Mouse (Mus musculus): Measurements from ENCODE around the gene Ddx4. TPM values are rescaled to one million over a fixed set of nuclear protein-coding genes. Genes with fewer than 3 reads are reported as not detected.

Ddx4 gene
- total RNA-seq (2022): 1 to 10 TPM; 1.3 to 1.9 (median 1.8) TPM

DNA sequence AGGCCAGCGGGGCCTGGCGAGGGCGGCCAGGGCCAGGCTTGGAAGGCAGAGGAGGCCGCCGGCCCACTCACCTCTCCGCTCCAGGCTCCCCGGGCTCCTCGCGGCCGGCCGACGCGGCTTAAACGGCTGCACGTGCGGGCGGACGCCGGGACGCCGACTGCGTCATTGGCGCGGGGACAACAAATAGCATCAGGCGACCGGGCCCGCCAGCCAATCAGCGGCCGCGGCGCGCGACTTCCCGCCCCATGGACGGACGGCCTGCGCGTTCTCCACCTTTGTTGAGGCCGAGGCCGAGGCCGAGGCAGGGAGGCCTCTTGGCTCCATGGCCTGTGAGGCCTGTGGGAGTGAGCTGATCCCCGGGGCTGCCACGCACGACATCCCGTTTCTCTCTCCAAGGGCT is at the start of gene Ddx4:
Gene Ddx4, minus strand, starts transcription at position 271 of the 400 bp plus-strand sequence.
- no peak for DNase-seq (ENCODE audit: low spot score in 2 of 2)

DNA sequence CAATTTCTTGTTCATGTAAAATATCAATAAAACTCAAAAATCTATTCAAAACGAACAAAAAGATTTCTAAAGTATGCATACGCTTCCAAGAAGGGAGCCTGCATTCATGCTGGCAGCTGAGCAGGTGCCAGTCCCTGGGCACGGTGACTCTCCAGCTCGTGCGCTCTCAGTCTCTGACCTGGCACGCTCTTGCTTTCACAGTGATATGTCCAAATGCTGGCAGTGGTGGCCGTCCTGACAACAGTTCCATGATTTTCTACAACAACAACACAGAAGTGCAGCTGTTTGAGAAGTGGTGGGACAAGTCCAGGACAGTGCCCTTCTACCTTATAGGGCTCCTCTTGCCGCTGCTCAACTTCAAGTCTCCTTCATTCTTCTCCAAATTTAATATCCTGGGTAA is 49.0 kb upstream of the Ddx4 start:
- no peak for DNase-seq (ENCODE audit: low spot score in 2 of 2)

DNA sequence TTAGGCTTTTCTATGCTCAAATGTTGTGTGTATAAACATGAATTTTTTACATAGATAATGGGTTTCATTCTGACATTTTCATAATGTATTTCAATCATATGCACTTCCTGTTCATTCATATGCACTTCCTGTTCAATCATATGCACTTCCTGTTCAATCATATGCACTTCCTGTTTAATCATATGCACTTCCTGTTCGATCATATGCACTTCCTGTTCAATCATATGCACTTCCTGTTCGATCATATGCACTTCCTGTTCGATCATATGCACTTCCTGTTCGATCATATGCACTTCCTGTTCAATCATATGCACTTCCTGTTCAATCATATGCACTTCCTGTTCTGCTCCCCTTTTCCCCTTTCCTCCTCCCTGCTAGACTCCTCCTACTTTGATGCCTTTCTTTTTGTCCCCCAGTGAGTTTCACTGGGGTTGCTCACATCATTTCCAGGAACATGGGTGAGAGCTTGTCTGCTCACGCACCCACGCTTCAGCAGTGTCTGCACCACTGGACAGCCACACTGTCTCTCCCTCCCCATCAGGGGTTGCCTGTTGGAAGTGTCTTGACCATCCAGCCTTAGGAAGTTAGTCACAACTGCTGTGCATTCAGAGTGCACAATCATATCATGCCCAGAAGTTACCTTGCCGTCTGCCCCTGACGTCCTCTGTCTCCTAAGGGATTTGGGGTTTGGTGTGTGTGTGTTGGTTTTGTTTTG is 43.4 kb upstream of the Ddx4 start:
- DNase-seq (ENCODE audit: low spot score in 2 of 2): no peak

GRCm38 (mm10) chr13:112692870-112693553 is 40.7 kb upstream of the Ddx4 start:
- DNase-seq (ENCODE audit: low spot score in 2 of 2): no peak

- no peak for DNase-seq (ENCODE audit: low spot score in 2 of 2)
These were observed 33.9 kb upstream of the Ddx4 start for GRCm38 (mm10) chr13:112686155-112686554.

DNA sequence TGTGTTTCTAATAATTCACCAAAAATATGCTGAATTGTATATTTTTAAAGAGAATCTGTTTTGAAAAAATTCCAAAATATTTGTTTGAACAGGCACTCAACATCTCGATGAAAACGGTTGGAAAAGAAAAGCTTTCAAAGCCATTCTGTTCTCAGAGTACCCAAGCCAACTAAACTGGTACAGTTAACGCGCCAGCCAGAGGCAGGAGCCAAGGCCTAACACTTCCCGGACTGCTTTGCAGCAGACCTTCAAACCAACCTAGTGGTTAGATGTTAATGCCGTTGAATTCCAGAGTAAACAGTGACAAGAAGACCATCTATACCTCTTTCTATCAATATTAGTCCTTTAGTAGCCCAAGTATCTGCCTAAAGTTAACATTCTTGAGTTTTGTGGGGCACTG is 31.7 kb upstream of the Ddx4 start:
- no peak for DNase-seq (ENCODE audit: low spot score in 2 of 2)

DNA sequence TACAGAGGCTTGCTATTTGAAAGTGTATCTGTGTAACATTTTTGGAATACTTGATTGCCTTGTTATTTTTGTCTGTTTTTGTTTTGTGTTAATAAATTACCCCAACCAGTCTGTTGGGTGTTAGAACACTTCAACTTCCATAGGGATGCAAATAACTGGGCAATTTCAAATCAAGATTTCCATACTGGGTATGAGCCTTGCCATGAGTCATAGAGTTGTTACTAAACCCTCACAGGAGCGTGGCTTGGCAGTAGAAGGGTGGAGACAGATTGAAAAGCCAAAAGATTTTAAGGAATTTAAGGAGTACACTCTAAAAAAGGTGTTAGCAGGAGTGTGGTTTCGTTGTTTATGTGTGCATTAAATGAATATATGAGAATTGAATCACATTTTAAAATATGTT is 31.0 kb upstream of the Ddx4 start:
- DNase-seq (ENCODE audit: low spot score in 2 of 2): no peak

DNA sequence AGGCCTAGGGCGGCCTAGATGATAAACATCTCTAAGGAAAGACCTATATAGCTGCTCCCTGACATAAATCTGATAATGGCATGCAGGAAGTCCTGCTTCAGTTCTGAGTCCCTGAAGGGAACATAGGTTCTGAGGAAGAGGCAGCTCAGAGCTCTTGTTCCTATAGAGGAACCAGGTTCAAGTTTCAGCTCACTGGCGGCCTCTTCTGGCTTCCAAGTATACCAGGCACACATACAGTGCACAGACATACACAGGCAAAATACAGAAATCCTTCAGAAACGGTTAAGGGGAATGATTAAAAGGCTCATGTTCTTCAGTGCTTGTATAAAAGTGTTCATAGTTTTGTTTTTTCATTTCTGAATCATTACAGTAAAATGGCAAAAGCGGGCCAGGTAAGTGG is 25.9 kb upstream of the Ddx4 start:
- DNase-seq (ENCODE audit: low spot score in 2 of 2): no peak

DNA sequence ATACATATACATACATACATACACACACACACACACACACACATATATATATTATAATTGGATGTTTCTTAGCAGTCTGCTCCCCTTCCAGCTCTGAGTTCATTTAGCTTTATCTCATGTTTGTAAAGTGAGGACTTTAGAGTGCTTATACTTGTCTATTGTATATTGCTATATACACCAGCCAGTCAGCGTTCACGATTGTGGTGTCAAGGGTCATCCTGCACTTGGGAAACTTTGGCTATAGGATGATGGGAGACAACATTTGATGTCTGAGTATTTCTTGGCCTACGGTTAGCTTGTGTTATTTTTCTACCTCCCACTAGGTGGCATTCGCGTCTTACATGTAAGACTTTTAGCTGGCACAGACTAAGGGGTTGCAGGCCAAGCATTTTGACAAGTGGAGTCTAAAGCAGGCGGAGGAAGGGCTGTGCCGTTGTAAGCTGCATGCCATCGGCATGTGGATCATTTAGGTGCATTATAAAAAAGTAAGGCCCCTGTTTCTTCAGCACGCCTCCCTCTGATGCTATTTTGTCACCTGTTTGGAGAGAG is 21.7 kb upstream of the Ddx4 start:
- peak in 1 of 2 experiments; percentile 26 for DNase-seq (ENCODE audit: low spot score in 2 of 2)

GRCm38 (mm10) chr13:112672797-112673196 is 20.5 kb upstream of the Ddx4 start:
- DNase-seq (ENCODE audit: low spot score in 2 of 2): no peak

- DNase-seq (ENCODE audit: low spot score in 2 of 2): no peak
These were observed 19.4 kb upstream of the Ddx4 start for GRCm38 (mm10) chr13:112671708-112672107.

DNA sequence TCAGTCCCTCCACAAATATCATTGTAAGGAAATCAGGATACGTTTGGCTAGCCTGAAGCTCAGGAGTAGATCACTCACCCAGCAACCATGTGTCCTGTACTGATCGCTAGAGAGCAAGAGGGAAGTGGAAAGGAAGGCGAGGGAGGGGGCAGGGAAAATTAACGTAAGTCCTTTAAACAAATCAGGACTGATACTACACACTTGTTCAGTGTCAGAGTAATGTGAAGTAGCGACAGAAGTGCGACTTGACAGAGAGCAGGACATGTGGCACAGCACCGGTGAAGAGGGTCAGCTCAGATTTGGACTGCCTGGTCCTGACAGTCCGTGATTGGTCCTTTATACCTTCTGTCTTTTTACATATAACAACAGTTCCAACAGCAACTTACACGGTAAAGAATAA is 14.9 kb upstream of the Ddx4 start:
- DNase-seq (ENCODE audit: low spot score in 2 of 2): no peak

DNA sequence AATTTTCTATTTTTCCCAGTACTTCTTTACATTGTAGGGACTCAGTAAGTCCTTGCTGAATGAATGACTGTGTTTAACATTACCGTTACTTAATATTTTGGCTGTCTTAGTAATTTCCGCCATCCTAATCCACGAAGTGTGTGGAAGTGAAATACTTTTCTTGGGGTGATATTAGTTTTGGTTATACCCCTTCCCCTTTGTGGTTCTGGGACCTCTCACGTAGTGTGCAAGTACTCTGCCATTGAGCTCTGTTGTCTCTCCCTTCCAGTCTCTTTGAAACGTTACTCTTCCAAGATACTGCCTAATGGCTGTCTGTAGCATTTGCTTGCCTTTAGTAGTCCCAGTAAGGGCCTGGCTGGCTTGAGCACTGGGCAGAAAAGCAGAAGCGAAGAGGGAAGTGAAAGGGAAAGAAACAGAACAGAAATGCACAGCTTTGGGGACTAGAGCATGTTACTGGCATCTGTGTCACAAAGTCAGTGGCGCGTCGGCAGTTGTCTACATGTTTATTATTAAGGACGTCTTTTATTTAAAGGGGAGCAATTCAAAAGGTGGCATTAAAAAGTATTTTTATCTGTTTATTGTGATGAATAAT is 14.3 kb upstream of the Ddx4 start:
- no peak for DNase-seq (ENCODE audit: low spot score in 2 of 2)

- DNase-seq (ENCODE audit: low spot score in 2 of 2): no peak
These were observed 9.4 kb upstream of the Ddx4 start for GRCm38 (mm10) chr13:112661687-112662086.

GRCm38 (mm10) chr13:112660574-112661381 is 8.5 kb upstream of the Ddx4 start, which contains the start of gene Slc38a9:
Slc38a9 (plus strand) TSS chr13:112660751.
- DNase-seq (ENCODE audit: low spot score in 2 of 2): peak; percentile 77 to 95

DNA sequence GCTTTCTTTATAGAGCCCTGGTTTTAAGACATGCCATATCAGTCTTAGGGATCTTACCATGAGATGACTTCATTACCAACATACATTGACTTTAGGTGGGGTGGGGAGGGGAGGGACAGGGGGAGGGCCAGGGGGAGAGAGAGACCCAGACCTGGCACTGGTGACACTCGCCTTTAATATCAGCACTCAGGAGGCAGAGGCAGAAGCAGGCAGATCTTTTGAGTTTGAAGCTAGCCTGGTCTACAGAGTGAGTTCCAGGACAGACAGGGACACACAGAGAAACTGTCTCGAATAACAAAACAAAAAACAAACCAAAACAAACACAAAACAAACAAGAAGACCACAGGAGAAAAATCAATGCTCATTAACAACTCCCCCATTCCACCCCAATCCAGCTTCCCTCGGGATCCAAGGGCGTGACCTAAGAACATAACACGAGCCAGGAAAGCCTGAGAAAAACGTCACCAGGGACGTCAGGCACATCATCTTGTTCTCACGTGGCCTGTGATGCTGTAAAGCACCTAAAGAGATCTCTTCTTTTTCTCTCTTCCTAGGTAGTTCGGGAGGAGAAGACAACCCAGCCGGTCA is 7.8 kb upstream of the Ddx4 start:
- no peak for DNase-seq (ENCODE audit: low spot score in 2 of 2)

DNA sequence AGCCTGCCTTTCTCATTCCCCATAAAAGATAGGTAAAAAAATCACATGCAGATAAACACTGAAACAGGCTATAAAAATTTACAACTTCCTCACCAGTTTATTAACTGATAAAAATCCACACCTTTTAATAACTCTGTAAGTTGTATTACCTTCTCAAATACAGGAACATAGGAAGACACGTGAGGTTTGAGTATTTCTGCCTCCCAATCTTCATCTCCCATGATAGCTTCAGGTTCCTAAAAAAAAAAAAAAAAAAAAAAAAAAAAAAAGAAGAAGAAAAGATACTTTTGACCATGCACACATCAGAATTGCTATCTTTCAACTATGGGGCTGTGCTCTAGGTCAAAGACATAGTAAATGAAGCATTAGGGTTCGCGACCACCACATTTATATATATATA is 1.1 kb downstream of the Ddx4 start:
- DNase-seq (ENCODE audit: low spot score in 2 of 2): no peak

DNA sequence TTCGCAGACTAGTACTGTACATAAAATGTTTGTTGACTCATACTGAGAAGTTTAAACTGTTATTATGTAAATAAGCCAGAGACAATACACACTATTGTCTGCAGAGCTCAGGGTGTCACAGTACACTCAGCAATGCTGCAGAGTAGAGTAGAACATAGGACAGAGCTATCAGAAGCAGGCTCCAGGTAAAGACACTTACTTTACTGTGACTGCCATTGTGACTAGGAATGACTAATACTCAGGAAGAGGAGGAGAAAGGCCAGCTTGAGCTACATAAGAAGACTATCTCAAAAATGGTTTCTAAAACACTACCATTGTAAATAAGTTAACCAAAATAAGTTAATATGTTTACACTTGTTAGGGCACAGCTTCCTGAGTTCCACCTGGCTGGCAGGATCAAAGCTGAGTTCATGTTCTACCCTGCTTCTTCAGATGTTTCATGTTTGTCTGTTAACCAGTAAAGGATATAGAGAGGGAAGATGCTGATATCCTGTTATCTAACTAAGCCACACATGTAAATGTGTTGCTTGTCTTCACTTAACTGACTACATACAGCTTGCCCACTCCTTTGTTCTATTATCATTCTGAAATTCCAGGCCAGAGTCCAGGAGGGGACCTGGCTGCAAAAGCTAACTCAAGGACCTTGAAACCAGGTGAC is 6.6 kb downstream of the Ddx4 start:
- DNase-seq (ENCODE audit: low spot score in 2 of 2): no peak

DNA sequence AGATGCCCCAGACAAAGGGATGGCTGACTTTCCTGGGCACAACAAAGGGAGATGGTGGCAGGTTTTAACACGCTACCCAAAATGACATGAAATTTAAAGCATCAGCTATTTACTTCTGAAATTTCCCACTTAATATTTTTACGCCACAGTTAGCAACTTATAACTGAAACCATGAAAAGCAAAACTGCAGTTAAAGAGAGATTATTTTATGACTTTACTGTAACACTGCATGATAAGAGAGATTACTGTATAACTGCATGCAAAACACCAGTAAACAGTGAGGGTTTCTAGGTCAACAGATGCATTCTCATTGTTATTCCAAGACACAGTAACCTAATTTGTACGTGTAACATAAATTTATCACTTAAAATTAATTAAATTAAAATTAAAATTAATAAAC is 7.3 kb downstream of the Ddx4 start:
- no peak for DNase-seq (ENCODE audit: low spot score in 2 of 2)

GRCm38 (mm10) chr13:112642897-112643296 is 9.4 kb downstream of the Ddx4 start:
- no peak for DNase-seq (ENCODE audit: low spot score in 2 of 2)

DNA sequence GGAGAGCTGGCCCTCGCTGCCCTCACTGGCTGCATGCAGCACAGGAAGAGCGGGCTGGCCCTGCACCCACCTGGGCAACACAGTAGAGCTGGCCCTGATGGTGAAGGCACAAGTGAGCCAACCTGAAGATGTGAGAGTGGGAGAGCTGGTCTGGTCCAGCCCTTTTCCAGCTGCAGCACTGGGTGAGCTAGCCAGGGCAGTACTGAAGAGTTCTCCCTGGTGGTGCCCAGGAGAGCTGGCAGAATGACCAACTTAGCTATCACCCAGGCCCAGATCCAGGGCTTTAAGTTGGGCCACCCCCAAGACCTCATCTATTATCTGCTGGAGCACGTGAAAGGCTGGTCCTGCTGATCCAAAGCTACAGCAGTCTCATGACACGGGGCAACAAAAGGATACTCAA is 13.2 kb downstream of the Ddx4 start:
- DNase-seq (ENCODE audit: low spot score in 2 of 2): no peak

Measured in left cerebral cortex, adult 8-10 months (tissue).